In the genomic region with DNA sequence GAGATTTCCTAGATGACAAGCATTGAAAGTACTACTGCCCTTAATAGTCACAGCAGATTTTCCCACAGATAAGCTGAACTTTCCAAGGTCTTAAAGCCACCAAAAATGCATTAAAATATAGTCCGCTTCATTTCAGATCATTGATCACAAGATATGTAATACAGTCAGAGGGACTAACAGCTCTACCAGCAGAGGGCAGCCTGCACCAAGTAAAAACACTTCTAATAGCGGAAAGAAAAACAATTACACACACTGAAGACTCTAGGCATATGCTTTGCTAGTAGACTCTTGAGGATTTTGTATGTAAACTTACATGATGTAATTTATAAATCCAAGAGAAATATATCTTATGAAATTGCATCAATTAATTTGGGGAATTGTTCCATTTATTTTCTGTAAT, we compare ENCODE assay signal across 9 mouse cellular contexts. TPM values are rescaled to one million over a fixed set of nuclear protein-coding genes. Genes with fewer than 3 reads are reported as not detected.
DNase-seq lines count a peak whose midpoint lies in the region; ATAC-seq lines count a peak whose summit lies in the region.
"Had no signal": no experiment of that assay in that cellular context is flagged by ENCODE, and none has a peak within 500 bp of the region (broad histone marks: within the 10 kb centered on the region; RNA-seq: fewer than 3 reads in every experiment).

No protein-coding gene starts in this region.

- H3K4me3 ChIP-seq in heart, embryonic 11.5 days (ENCODE audit: low read depth, low read length), result no peak overlapping the region
- H3K4me3 ChIP-seq: hindbrain, embryonic 15.5 days had no signal

- H3K4me2 ChIP-seq in heart, embryonic 11.5 days, result no peak overlapping the region
- H3K4me2 ChIP-seq: hindbrain, embryonic 15.5 days had no signal

- peak; percentile 29 to 57 for DNase-seq in heart, postnatal 10 days
- DNase-seq in A20 (ENCODE audit: low read depth, low spot score), result peak; percentile 63
- DNase-seq in embryo, embryonic 11.5 days (ENCODE audit: low read depth, low spot score), result peak; percentile 11
- DNase-seq in kidney, postnatal 36 days, result peak; percentile 42 to 84
- DNase-seq in natural killer cell, adult 2 months (ENCODE audit: low spot score in 2 of 2), result peak; percentile 5 to 14
- no peak for DNase-seq in neural tube, embryonic 10.5 days (ENCODE audit: extremely low spot score, low spot score)

- intact Hi-C loops in heart, postnatal 10 days (cut with DNase I), result loop anchor here (5.0 kb wide), 2 partner anchors 112 to 297 kb away; no protein-coding TSS in a partner anchor

- H3K27me3 ChIP-seq in heart, embryonic 11.5 days (ENCODE audit: control insufficient read depth, insufficient read depth, low read length), result no peaks in the 10 kb centered on the region
- H3K27me3 ChIP-seq: hindbrain, embryonic 15.5 days had no signal

- no peak for ATAC-seq in heart, embryonic 11.5 days (replicated peaks; ENCODE audit: insufficient number of reproducible peaks, low FRiP score, low TSS enrichment)
- ATAC-seq in activated CD4-positive, CD25-positive, alpha-beta regulatory T cell, adult 4 months, result peak; percentile 19

- no peaks in the 10 kb centered on the region for H3K4me1 ChIP-seq in heart, embryonic 11.5 days (ENCODE audit: control insufficient read depth, insufficient read depth, low read length)
- H3K4me1 ChIP-seq: hindbrain, embryonic 15.5 days had no signal

- no peak overlapping the region for H3K9ac ChIP-seq in heart, embryonic 11.5 days (ENCODE audit: low read depth, low read length)
- H3K9ac ChIP-seq: hindbrain, embryonic 15.5 days had no signal

- 76% methylated on average over 2 of the region's 2 CpGs for WGBS in heart, embryonic 11.5 days (ENCODE audit: insufficient replicate concordance)

- no peak overlapping the region for H3K27ac ChIP-seq in heart, embryonic 11.5 days (ENCODE audit: low read depth, low read length)
- H3K27ac ChIP-seq: hindbrain, embryonic 15.5 days had no signal

- peaks cover 10% of the 10 kb centered on the region for H3K36me3 ChIP-seq in heart, embryonic 11.5 days (ENCODE audit: control insufficient read depth, insufficient read depth, low read length)

- H3K9me3 ChIP-seq in heart, embryonic 11.5 days (replicated peaks; ENCODE audit: control insufficient read depth, low read length), result no peaks in the 10 kb centered on the region
- H3K9me3 ChIP-seq: hindbrain, embryonic 15.5 days had no signal

RNA-seq across cellular contexts. Expression of gene Cnot9, which starts 45.6 kb away (rescaled TPM):
- 10 to 100 TPM; 20.8 to 22.4 TPM for total RNA-seq in heart, postnatal 10 days (2021)
- polyA plus RNA-seq in heart, embryonic 11.5 days (2014; fragmentation: Nextera tagmentation; extraction: Ambion mirVana), result 41.4 and 48.7 TPM in 2 replicates
- 10 to 100 TPM; 52.3 to 57.8 TPM for polyA plus RNA-seq in activated CD4-positive, CD25-positive, alpha-beta regulatory T cell, adult 4 months (2017; shearing (Covaris generic))

RNA-seq across cellular contexts. Expression of gene Vil1, which starts 51.1 kb away (rescaled TPM):
- total RNA-seq in heart, postnatal 10 days (2021), result 1 to 10 TPM; 1.1 to 1.2 TPM
- 0.23 and 0.45 TPM in 2 replicates for polyA plus RNA-seq in heart, embryonic 11.5 days (2014; fragmentation: Nextera tagmentation; extraction: Ambion mirVana)
- under 1 TPM in 1 of 2 experiments, not detected in 1; 0.13 TPM for polyA plus RNA-seq in activated CD4-positive, CD25-positive, alpha-beta regulatory T cell, adult 4 months (2017; shearing (Covaris generic))
